Mouse (Mus musculus) midbrain, postnatal 0 days (tissue): ENCODE data around the gene Ncf1. TPM values are rescaled to one million over a fixed set of nuclear protein-coding genes. Genes with fewer than 3 reads are reported as not detected.

ENCODE experiments used
- ATAC-seq: fragments of 200-750 bp; cut with Nextera tagmentation; 2 replicates; pipeline ENCODE4 v1.8.0; 2017; ENCODE audit warnings: moderate number of reproducible peaks, mild to moderate bottlenecking, moderate TSS enrichment, moderate library complexity; ENCODE audit not compliant: low FRiP score
- DNase-seq: peaks from one replicate; pipeline ENCODE4 v3.0.0-alpha.2; 2015; ENCODE audit warnings: low spot score
- H3K27ac ChIP-seq: fragments of 300-500 bp; sonication (generic); 2 replicates; pipeline ENCODE4 v1.5.1; 2014; ENCODE audit warnings: low read depth, mild to moderate bottlenecking, low read length, mixed read lengths
- H3K27me3 ChIP-seq: fragments of 300-500 bp; sonication (generic); 2 replicates; pipeline ENCODE4 v1.6.1; 2014; ENCODE audit warnings: low read length, control low read depth, mixed read lengths; ENCODE audit not compliant: insufficient read depth
- H3K36me3 ChIP-seq: fragments of 300-500 bp; sonication (generic); 2 replicates; pipeline ENCODE4 v1.6.1; 2014; ENCODE audit warnings: low read length, control low read depth, mixed read lengths; ENCODE audit not compliant: insufficient read depth
- H3K4me1 ChIP-seq: fragments of 300-500 bp; sonication (generic); 2 replicates; pipeline ENCODE4 v1.6.1; 2014; ENCODE audit warnings: mild to moderate bottlenecking, control low read depth, antibody characterized with exemption, low read length, mixed read lengths; ENCODE audit not compliant: insufficient read depth
- H3K4me2 ChIP-seq: fragments of 300-500 bp; sonication (generic); 2 replicates; pipeline ENCODE4 v1.6.1; 2014; ENCODE audit warnings: low read depth, mild to moderate bottlenecking, low read length, mixed read lengths; ENCODE audit not compliant: poor library complexity, severe bottlenecking
- H3K4me3 ChIP-seq: fragments of 300-500 bp; sonication (generic); 2 replicates; pipeline ENCODE4 v1.5.1; 2014; ENCODE audit warnings: low read depth, mild to moderate bottlenecking, low read length, moderate library complexity
- H3K9ac ChIP-seq: fragments of 300-500 bp; sonication (generic); replicated peaks from 2 replicates; pipeline ENCODE4 v1.6.1; 2014; ENCODE audit warnings: mild to moderate bottlenecking, low read length, moderate library complexity, mixed read lengths; ENCODE audit not compliant: poor library complexity, severe bottlenecking
- H3K9me3 ChIP-seq: fragments of 300-500 bp; sonication (generic); 2 replicates; pipeline ENCODE4 v1.6.1; 2016; ENCODE audit warnings: low read length, control low read depth
- CTCF ChIP-seq: IDR thresholded peaks from 2 replicates; pipeline ENCODE4 v1.5.1; 2016; ENCODE audit warnings: antibody characterized with exemption, mild to moderate bottlenecking
- WGBS: fragments of 180-500 bp; shearing (Covaris S2); extraction: QIAGEN DNeasy Blood & Tissue Kit; methylation state at CpG from one replicate; pipeline ENCODE4 v1.1.7; 2014; 5-methylcytosine and 5-hydroxymethylcytosine counted together
- polyA plus RNA-seq: library from polyadenylated mRNA; unstranded; fragments of >200 nt; fragmentation: Nextera tagmentation; extraction: Ambion mirVana; gene quantifications from 2 replicates; pipeline ENCODE4 v1.2.1, GENCODE M21; 2015
- total RNA-seq: library from RNA; depleted of rRNA; stranded (reverse); fragments of >200 nt; gene quantifications from 2 replicates; pipeline ENCODE4 v1.2.3, GENCODE M21; 2014

The Ncf1 gene
- total and polyA plus RNA-seq, 2 experiments from 2014 or later = 2.2 to 4.3 TPM

GRCm38 (mm10) chr5:134188571-134188970, 40.9 kb downstream of the Ncf1 start:
- H3K27ac ChIP-seq = no peak overlapping the region
- H3K4me1 ChIP-seq = no peaks in the 10 kb centered on the region
- H3K27me3 ChIP-seq = no peaks in the 10 kb centered on the region
- H3K36me3 ChIP-seq = 0 out of 2 replicates have a peak, but pooled peaks cover 8% of the 10 kb centered on the region
- no peak overlapping the region for H3K9ac ChIP-seq
- H3K9me3 ChIP-seq = no peaks in the 10 kb centered on the region
- H3K4me3 ChIP-seq = no peak overlapping the region
- TF ChIP-seq CTCF = no peak
- H3K4me2 ChIP-seq = no peak overlapping the region
- 90% methylated on average over 7 of the region's 7 CpGs for WGBS
- no peak for ATAC-seq
- no peak for DNase-seq

- WGBS = 74% methylated on average over 4 of the region's 4 CpGs
Observed at GRCm38 (mm10) chr5:134186961-134187731, 42.3 kb downstream of the Ncf1 start.

GRCm38 (mm10) chr5:134186059-134186458, 43.4 kb downstream of the Ncf1 start:
- DNase-seq (no peak), ATAC-seq (no peak)
- WGBS = 85% methylated on average over 3 of the region's 3 CpGs
- 0 out of 2 replicates have a peak, but pooled peaks cover 4% of the 10 kb centered on the region for H3K4me1 ChIP-seq
- no peaks in the 10 kb centered on the region for H3K27me3 ChIP-seq
- H3K9me3 ChIP-seq = no peaks in the 10 kb centered on the region
- H3K9ac ChIP-seq = no peak overlapping the region
- no peak overlapping the region for H3K4me2 ChIP-seq
- H3K27ac ChIP-seq = no peak overlapping the region
- no peaks in the 10 kb centered on the region for H3K36me3 ChIP-seq
- no peak overlapping the region for H3K4me3 ChIP-seq
- no peak for TF ChIP-seq CTCF

More at GRCm38 (mm10) chr5:134186961-134187731, 42.3 kb downstream of the Ncf1 start:
- H3K4me2 ChIP-seq = no peak overlapping the region
- H3K4me3 ChIP-seq = no peak overlapping the region
- H3K9me3 ChIP-seq = no peaks in the 10 kb centered on the region
- H3K9ac ChIP-seq = no peak overlapping the region
- no peaks in the 10 kb centered on the region for H3K27me3 ChIP-seq
- DNase-seq = peak; percentile 26
- peak; percentile 84 for TF ChIP-seq CTCF
- 0 out of 2 replicates have a peak, but pooled peaks cover 4% of the 10 kb centered on the region for H3K36me3 ChIP-seq
- 0 out of 2 replicates have a peak, but pooled peaks cover 4% of the 10 kb centered on the region for H3K4me1 ChIP-seq
- no peak overlapping the region for H3K27ac ChIP-seq
- ATAC-seq = no peak

- Histone ChIP-seq H3K4me3 (peak within 1 kb of the TSS; percentile 75), H3K4me2 (peak within 1 kb of the TSS; percentile 57), H3K27me3 (no peaks in the 10 kb centered on the region), H3K9me3 (no peaks in the 10 kb centered on the region), H3K36me3 (no peaks in the 10 kb centered on the region), H3K9ac (peak within 1 kb of the TSS; percentile 83), H3K27ac (peak within 1 kb of the TSS; percentile 95), H3K4me1 (0 out of 2 replicates have a peak, but pooled peaks cover 4% of the 10 kb centered on the region)
- TF ChIP-seq CTCF = peak; percentile 43
- ATAC-seq (peak; percentile 94), DNase-seq (peak; percentile 99)
- WGBS = 0% methylated on average over 87 of the region's 92 CpGs
Observed at GRCm38 (mm10) chr5:134183880-134184808, 45.3 kb downstream of the Ncf1 start, which contains the start of gene Gtf2ird2. TSS of gene Gtf2ird2 (plus strand) at chr5:134184019.

- no peak for DNase-seq
- Histone ChIP-seq H3K9ac (peak overlapping the region; percentile 83), H3K4me3 (peak overlapping the region; percentile 75), H3K27ac (peak overlapping the region; percentile 95), H3K9me3 (no peaks in the 10 kb centered on the region), H3K4me2 (peak overlapping the region; percentile 57), H3K36me3 (no peaks in the 10 kb centered on the region), H3K4me1 (0 out of 2 replicates have a peak, but pooled peaks cover 4% of the 10 kb centered on the region), H3K27me3 (no peaks in the 10 kb centered on the region)
- no peak for ATAC-seq
- TF ChIP-seq CTCF = no peak
- WGBS = 52% methylated on average over 7 of the region's 7 CpGs
Observed at GRCm38 (mm10) chr5:134183162-134183561, 46.3 kb downstream of the Ncf1 start.
